Mouse (Mus musculus): ENCODE measurements around the gene Sema4d.

- TF ChIP-seq CTCF (IDR thresholded peaks at IDR 0.05) (no peak), EP300 (IDR thresholded peaks at IDR 0.05) (no peak)
Observed at GRCm38 (mm10) chr13:51793948-51794347, 401 bp upstream of the Sema4d start.

All from lung, postnatal 0 days (tissue).